Mouse (Mus musculus) right cerebral cortex, postnatal 36 days (tissue): Measurements from ENCODE around the gene Trim25.

Source experiments
- DNase-seq, 2 experiments: peaks; one replicate each; pipeline ENCODE4 v3.0.0; 2022; ENCODE audit warnings: low spot score in 2 of 2, mixed read lengths in 1 of 2

The Trim25 gene

GRCm38 (mm10) chr11:89064312-89064711 is 65.1 kb downstream of the Trim25 start:
- DNase-seq: no peak

GRCm38 (mm10) chr11:89065297-89065696 is 66.1 kb downstream of the Trim25 start:
- no peak for DNase-seq

- no peak for DNase-seq
Observed at GRCm38 (mm10) chr11:89066126-89066525, 67.0 kb downstream of the Trim25 start.

- DNase-seq: no peak
Observed at GRCm38 (mm10) chr11:89066750-89067149, 67.6 kb downstream of the Trim25 start, which contains the start of gene Dgke. Gene Dgke (minus strand): TSS chr11:89066850.

GRCm38 (mm10) chr11:89067301-89067822 is 68.2 kb downstream of the Trim25 start:
- no peak for DNase-seq

GRCm38 (mm10) chr11:89067871-89068490 is 68.8 kb downstream of the Trim25 start:
- no peak for DNase-seq

- no peak for DNase-seq
Observed at GRCm38 (mm10) chr11:89068649-89069048, 69.5 kb downstream of the Trim25 start.

- no peak for DNase-seq
Observed at GRCm38 (mm10) chr11:89069303-89069702, 70.1 kb downstream of the Trim25 start.
